Mouse (Mus musculus) kidney, adult 2 months (tissue): ENCODE measurements around the gene Olfr1048.

Experiments used
- CTCF ChIP-seq: fragments of 200-500 bp; conservative IDR thresholded peaks from 2 replicates; pipeline ENCODE4 v1.5.1; 2011; ENCODE audit warnings: low read depth, mild to moderate bottlenecking, control low read depth, low read length, moderate library complexity, mixed read lengths; ENCODE audit not compliant: insufficient read depth, insufficient read length
- POLR2A ChIP-seq: fragments of 200-500 bp; IDR thresholded peaks from one replicate; pipeline ENCODE4 v1.6.1; 2011; ENCODE audit warnings: low read depth, low read length, control low read depth

DNA sequence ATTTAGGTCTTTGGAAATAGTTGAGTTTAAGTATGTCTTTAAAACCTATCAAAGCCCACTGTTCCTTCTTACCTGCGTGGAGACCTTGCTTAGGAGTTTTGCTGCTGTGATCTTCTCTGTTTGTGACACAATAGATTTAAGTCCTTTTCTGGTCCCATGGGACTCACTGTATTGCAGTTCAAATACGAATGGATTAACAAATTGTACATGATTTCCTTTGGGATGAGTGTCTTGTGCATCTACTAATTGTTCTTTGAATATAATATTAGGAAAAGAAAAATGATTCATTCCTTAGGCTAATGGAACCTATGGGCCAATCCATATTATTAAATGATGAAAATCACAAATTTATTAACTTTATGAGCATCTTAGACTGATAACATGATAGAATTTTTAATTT lies 20.9 kb downstream of the Olfr1048 start, which contains the start of gene Olfr1046:
- TF ChIP-seq CTCF (no peak), POLR2A (no peak)
